Mouse (Mus musculus) embryonic facial prominence, embryonic 13.5 days (tissue): ENCODE measurements around the gene Pms2. TPM values are rescaled to one million over a fixed set of nuclear protein-coding genes. Genes with fewer than 3 reads are reported as not detected.
A peak's percentile ranks its signal among the peaks of the same experiment; 100 is the strongest.

Experiments used
- ATAC-seq: fragments of 200-750 bp; cut with Nextera tagmentation; 2 replicates; pipeline ENCODE4 v1.8.0; 2017; ENCODE audit warnings: low read depth; ENCODE audit not compliant: insufficient number of reproducible peaks, insufficient read depth, low FRiP score, low TSS enrichment
- H3K27ac ChIP-seq: fragments of 300-500 bp; sonication (generic); 2 replicates; pipeline ENCODE4 v1.5.1; 2015; ENCODE audit warnings: moderate library complexity, mild to moderate bottlenecking, inconsistent platforms
- H3K27me3 ChIP-seq: fragments of 300-500 bp; sonication (generic); 2 replicates; pipeline ENCODE4 v1.6.1; 2015; ENCODE audit warnings: mild to moderate bottlenecking, inconsistent platforms
- H3K36me3 ChIP-seq: fragments of 300-500 bp; sonication (generic); 2 replicates; pipeline ENCODE4 v1.6.1; 2015; ENCODE audit warnings: mild to moderate bottlenecking, inconsistent platforms
- H3K4me1 ChIP-seq: fragments of 300-500 bp; sonication (generic); 2 replicates; pipeline ENCODE4 v1.6.1; 2015; ENCODE audit warnings: inconsistent platforms
- H3K4me2 ChIP-seq: fragments of 300-500 bp; sonication (generic); 2 replicates; pipeline ENCODE4 v1.6.1; 2015; ENCODE audit warnings: moderate library complexity, mild to moderate bottlenecking, inconsistent platforms
- H3K4me3 ChIP-seq: fragments of 300-500 bp; sonication (generic); 2 replicates; pipeline ENCODE4 v1.5.1; 2015; ENCODE audit warnings: mild to moderate bottlenecking, inconsistent platforms
- H3K9ac ChIP-seq: fragments of 300-500 bp; sonication (generic); 2 replicates; pipeline ENCODE4 v1.6.1; 2015; ENCODE audit warnings: mild to moderate bottlenecking, inconsistent platforms
- H3K9me3 ChIP-seq: fragments of 300-500 bp; sonication (generic); 2 replicates; pipeline ENCODE4 v1.6.1; 2016; ENCODE audit warnings: inconsistent platforms
- WGBS: fragments of 180-500 bp; shearing (Covaris S2); methylation state at CpG from one replicate; pipeline ENCODE4 v1.1.7; 2015; ENCODE audit warnings: mixed read lengths; 5-methylcytosine and 5-hydroxymethylcytosine counted together
- polyA plus RNA-seq: library from polyadenylated mRNA; unstranded; fragments of >200 nt; fragmentation: Nextera tagmentation; extraction: Ambion mirVana; gene quantifications from 2 replicates; pipeline ENCODE4 v1.2.1, GENCODE M21; 2015

Pms2 gene
- 29.4 and 33.0 TPM in 2 replicates for polyA plus RNA-seq

DNA sequence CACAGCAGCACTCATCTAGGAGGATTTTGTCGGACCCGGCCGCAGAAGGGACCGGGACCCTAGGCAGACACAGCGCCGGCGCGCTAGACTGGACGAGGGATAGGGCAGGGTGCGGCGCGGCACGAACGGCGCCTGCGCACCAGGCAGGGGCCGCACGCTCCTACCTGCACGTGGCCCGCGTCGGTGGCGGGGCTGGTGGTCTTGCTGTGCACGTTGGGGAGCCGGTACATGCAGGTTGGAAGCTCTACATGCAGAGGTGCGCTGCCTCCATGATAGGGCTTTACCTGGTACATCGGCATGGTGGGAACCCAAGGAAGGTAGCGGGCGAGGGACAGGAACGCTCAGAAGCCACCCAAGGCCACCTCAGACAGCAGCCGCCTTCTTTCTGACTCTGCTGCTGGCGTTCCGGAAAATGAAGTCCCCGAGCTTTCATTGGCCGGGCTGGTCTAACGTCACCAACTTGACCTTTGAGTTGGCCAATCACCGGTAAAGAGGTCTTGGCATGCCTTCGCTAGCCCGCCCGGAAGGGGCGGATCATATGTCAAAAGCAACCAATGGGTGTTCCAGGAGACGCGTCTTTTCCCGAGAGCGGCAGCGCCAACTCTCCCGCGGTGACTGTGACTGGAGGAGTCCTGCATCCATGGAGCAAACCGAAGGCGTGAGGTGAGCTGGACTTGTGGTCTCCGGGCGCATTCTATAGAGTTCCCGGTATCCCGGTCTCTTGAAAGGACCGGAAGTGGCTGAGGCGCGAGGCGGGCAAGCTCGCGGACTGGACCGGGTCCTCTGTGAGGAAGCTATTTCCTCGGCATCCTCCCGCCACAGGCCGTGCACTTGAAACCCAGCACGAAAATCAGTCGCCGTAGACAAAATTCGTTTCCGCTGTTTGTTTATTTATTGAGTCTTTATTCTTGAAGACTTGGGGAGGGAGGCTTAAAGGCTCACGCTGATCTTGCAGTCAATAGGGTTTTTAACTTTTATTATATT, at the start of gene Pms2, which contains the start of gene Aimp2:
Pms2 (plus strand) TSS at position 548 of the 984 bp plus-strand sequence.
Aimp2 (minus strand) TSS at position 431 of the 984 bp plus-strand sequence.
- WGBS: under 1% methylated on average over 70 of the region's 70 CpGs
- H3K36me3 ChIP-seq: peaks cover 30% of the 10 kb centered on the region

DNA sequence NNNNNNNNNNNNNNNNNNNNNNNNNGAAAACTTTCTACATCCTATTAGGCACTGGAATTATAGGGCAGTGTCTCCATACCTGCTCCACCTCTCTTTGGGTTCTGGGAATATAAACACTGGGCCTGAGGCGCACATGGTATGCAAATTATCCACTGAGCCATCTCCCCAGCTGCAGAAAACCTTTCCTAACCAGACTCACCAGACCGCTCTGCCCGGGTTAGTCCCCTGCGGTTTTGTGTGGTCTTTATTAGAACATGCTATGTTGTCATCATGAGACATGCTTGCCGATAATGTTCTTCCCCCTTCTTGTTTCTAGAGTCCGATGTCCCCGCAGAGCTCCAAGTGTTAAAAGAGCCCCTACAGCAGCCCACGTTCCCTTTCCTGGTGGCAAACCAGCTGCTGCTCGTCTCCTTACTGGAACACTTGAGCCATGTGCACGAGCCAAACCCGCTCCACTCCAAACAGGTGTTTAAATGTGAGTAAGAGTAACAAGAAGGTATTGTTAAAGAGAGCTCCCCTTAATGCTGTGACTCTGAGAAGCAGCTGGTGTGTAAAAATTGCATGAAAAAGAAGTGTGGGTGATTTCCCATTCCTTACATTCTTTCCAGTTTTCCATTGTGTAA, 38.1 kb upstream of the Pms2 start:
- 83% methylated on average over 11 of the region's 11 CpGs for WGBS
- ATAC-seq: no peak

More for the DNA sequence above, at the start of gene Pms2, which contains the start of gene Aimp2:
- Histone ChIP-seq H3K4me2 (peak within 1 kb of the TSS; percentile 76), H3K27me3 (no peaks in the 10 kb centered on the region), H3K4me3 (peak within 1 kb of the TSS; percentile 83), H3K4me1 (peaks cover 26% of the 10 kb centered on the region), H3K9ac (peak within 1 kb of the TSS; percentile 74), H3K27ac (peak within 1 kb of the TSS; percentile 84), H3K9me3 (no peaks in the 10 kb centered on the region)
- peak; percentile 99 for ATAC-seq

DNA sequence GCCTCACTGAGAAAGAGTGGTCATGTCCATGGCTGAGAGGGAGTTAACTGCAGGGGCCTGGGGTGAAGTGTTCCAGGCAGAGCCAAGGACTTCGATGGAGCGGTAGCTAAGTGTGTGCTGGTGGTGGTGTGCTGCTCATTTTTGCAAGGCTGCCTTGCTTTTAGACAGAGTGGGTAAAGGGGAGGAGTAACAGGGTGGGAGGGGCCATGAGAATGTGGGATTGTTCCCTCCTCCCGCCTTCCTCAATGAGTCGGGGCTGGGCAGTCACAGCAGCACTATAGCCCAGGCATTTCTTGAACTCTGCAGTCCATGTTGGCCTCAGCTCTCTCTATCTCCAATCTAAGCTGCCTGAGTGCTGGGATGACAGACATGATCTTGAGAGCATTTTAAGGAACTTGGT, 35.2 kb upstream of the Pms2 start:
- H3K27me3 ChIP-seq: no peaks in the 10 kb centered on the region
- H3K9ac ChIP-seq: no peak overlapping the region
- H3K36me3 ChIP-seq: peaks cover 72% of the 10 kb centered on the region
- no peak overlapping the region for H3K4me2 ChIP-seq
- no peaks in the 10 kb centered on the region for H3K9me3 ChIP-seq
- H3K4me1 ChIP-seq: no peaks in the 10 kb centered on the region
- no peak overlapping the region for H3K4me3 ChIP-seq
- no peak overlapping the region for H3K27ac ChIP-seq
- no peak for ATAC-seq
- WGBS: 79% methylated on average over 4 of the region's 4 CpGs

More for the DNA sequence above, 38.1 kb upstream of the Pms2 start:
- Histone ChIP-seq H3K27me3 (no peaks in the 10 kb centered on the region), H3K9ac (no peak overlapping the region), H3K4me2 (no peak overlapping the region), H3K36me3 (peaks cover 44% of the 10 kb centered on the region), H3K4me1 (no peaks in the 10 kb centered on the region), H3K27ac (no peak overlapping the region), H3K4me3 (no peak overlapping the region), H3K9me3 (no peaks in the 10 kb centered on the region)

GRCm38 (mm10) chr5:143885274-143885673, 24.5 kb upstream of the Pms2 start:
- ATAC-seq: no peak
- WGBS: 95% methylated on average over 3 of the region's 3 CpGs
- Histone ChIP-seq H3K27me3 (no peaks in the 10 kb centered on the region), H3K27ac (no peak overlapping the region), H3K4me2 (no peak overlapping the region), H3K4me3 (no peak overlapping the region), H3K4me1 (no peaks in the 10 kb centered on the region), H3K9ac (no peak overlapping the region), H3K9me3 (no peaks in the 10 kb centered on the region), H3K36me3 (peaks cover 97% of the 10 kb centered on the region)

- Histone ChIP-seq H3K9ac (no peak overlapping the region), H3K9me3 (no peaks in the 10 kb centered on the region), H3K4me3 (no peak overlapping the region), H3K36me3 (peaks cover 85% of the 10 kb centered on the region), H3K4me2 (no peak overlapping the region), H3K27ac (no peak overlapping the region), H3K27me3 (no peaks in the 10 kb centered on the region), H3K4me1 (no peaks in the 10 kb centered on the region)
- ATAC-seq: no peak
- WGBS: 79% methylated on average over 6 of the region's 6 CpGs
Observed at GRCm38 (mm10) chr5:143890741-143891140, 19.0 kb upstream of the Pms2 start.

DNA sequence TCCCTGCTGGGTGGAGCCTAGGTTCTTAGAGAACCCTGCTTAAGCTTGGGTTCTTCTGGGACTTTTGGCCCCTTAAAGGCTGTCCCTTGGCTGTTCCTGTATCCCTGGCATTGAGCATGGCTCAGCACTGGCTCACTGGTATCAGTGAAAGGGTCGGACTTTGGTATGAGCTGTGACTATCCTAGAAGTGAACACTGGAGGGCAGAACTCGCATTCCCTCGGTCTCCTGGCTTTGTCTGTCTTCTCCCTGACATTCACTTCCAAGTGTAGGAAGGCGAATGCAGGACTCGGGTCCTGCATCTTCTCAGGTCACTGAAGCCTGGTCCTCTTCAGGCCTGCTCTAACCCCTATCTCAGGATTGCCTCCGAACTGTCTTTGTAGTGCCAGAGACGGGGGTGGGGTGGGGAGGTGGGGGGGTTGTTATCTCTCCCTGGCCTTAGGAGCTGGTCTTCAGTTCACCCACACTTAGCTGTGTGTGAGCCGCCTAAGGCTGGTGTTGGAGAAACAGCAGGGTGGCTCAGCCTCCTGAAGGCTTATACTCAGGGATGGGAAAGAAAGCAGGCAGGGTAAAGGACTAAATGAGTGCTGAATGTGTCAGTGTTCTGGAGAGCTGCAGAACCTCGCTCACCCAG, 17.4 kb upstream of the Pms2 start:
- no peak overlapping the region for H3K4me3 ChIP-seq
- H3K4me2 ChIP-seq: no peak overlapping the region
- WGBS: 73% methylated on average over 9 of the region's 9 CpGs
- no peak for ATAC-seq
- H3K4me1 ChIP-seq: no peaks in the 10 kb centered on the region
- peaks cover 78% of the 10 kb centered on the region for H3K36me3 ChIP-seq
- H3K9ac ChIP-seq: no peak overlapping the region
- no peaks in the 10 kb centered on the region for H3K9me3 ChIP-seq
- no peaks in the 10 kb centered on the region for H3K27me3 ChIP-seq
- no peak overlapping the region for H3K27ac ChIP-seq

GRCm38 (mm10) chr5:143893396-143893795, 16.4 kb upstream of the Pms2 start:
- Histone ChIP-seq H3K9ac (no peak overlapping the region), H3K27ac (no peak overlapping the region), H3K36me3 (peaks cover 78% of the 10 kb centered on the region), H3K27me3 (no peaks in the 10 kb centered on the region), H3K4me2 (no peak overlapping the region), H3K9me3 (no peaks in the 10 kb centered on the region), H3K4me1 (no peaks in the 10 kb centered on the region), H3K4me3 (no peak overlapping the region)
- ATAC-seq: no peak
- 70% methylated on average over 5 of the region's 5 CpGs for WGBS

- Histone ChIP-seq H3K4me2 (no peak within 1 kb of the TSS), H3K4me1 (no peaks in the 10 kb centered on the region), H3K27ac (no peak within 1 kb of the TSS), H3K36me3 (peaks cover 75% of the 10 kb centered on the region), H3K4me3 (no peak within 1 kb of the TSS), H3K9me3 (no peaks in the 10 kb centered on the region), H3K9ac (no peak within 1 kb of the TSS), H3K27me3 (no peaks in the 10 kb centered on the region)
- no peak for ATAC-seq
- 83% methylated on average over 14 of the region's 14 CpGs for whole genome bisulfite sequencing
Observed at GRCm38 (mm10) chr5:143897635-143898330, 12.0 kb upstream of the Pms2 start, which contains the start of gene Ankrd61. Ankrd61 (minus strand) TSS chr5:143897685.

DNA sequence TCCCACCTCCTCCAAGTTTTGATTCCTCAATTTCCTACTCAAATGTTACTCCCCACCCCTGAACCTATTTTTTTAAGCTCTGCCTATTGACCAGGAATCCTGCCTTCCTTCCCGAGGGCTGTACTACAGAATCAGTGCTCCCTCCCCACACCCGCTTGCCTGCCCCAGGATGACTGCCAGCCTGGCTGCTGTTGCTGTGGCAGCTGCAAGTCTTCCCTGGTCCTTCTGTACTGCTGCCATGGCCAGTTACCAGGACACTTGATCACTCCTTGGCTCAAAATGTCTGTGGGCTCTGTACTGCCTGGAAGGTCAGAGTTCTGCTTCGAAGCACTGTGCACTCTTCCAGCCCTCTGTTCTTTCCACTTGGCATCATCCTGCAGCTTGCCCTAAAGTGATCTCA, 7.7 kb upstream of the Pms2 start:
- Histone ChIP-seq H3K4me1 (no peaks in the 10 kb centered on the region), H3K27ac (no peak overlapping the region), H3K9me3 (no peaks in the 10 kb centered on the region), H3K4me3 (no peak overlapping the region), H3K4me2 (no peak overlapping the region), H3K36me3 (peaks cover 88% of the 10 kb centered on the region), H3K27me3 (no peaks in the 10 kb centered on the region), H3K9ac (no peak overlapping the region)
- WGBS: 75% methylated on average over 3 of the region's 3 CpGs
- ATAC-seq: no peak

DNA sequence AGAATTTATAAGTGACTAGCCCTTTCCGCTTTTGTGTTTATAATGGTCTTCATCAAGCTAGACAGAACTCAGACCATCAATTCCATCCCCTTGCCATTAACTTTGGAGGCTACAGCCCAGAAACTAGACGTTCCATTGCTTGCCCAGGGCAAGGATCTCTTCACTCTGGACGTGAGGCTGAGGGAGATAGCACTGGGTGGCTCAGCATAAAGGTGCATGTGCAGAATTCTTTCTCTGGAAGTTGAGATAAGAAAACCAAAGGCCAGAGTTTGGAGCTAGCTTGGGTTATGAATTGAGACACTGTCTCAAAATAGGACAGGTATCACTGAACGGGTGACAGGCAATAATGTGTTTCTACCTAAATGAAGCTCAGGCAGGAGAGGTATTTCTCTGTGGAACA, 6.0 kb upstream of the Pms2 start:
- H3K36me3 ChIP-seq: peaks cover 75% of the 10 kb centered on the region
- no peak for ATAC-seq
- H3K27me3 ChIP-seq: no peaks in the 10 kb centered on the region
- H3K4me3 ChIP-seq: no peak overlapping the region
- no peak overlapping the region for H3K9ac ChIP-seq
- no peaks in the 10 kb centered on the region for H3K9me3 ChIP-seq
- H3K27ac ChIP-seq: no peak overlapping the region
- no peak overlapping the region for H3K4me2 ChIP-seq
- WGBS: 91% methylated on average over 4 of the region's 4 CpGs
- H3K4me1 ChIP-seq: peaks cover 16% of the 10 kb centered on the region

DNA sequence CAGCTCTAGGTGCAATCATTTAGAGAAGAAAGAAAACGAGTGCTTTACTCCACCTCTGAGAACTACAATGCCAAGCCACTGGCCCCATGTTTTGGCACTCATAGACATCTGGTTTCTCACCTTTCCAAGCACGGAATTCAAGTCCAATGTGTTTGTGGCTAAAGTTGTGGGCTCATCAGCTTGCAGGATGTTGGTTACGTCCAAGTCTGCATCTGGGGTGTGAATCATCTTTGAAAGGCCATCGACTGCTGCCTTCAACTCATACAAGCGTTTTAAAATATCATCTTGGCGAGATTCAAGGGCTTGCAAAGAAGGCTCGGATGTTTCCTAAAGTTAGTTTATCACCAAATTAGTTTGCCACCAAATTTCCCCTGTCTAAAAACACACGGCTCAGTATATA, 3.3 kb upstream of the Pms2 start:
- peaks cover 53% of the 10 kb centered on the region for H3K36me3 ChIP-seq

More for the DNA sequence above, 3.3 kb upstream of the Pms2 start:
- Histone ChIP-seq H3K4me2 (no peak overlapping the region), H3K9ac (no peak overlapping the region), H3K27ac (no peak overlapping the region), H3K4me1 (peaks cover 26% of the 10 kb centered on the region), H3K9me3 (no peaks in the 10 kb centered on the region), H3K27me3 (no peaks in the 10 kb centered on the region), H3K4me3 (no peak overlapping the region)
- WGBS: 83% methylated on average over 8 of the region's 8 CpGs
- ATAC-seq: no peak
